In genomic region chr19:58911386-58911785, GRCm38 (mm10) we compare ENCODE assay signal across 9 mouse cellular contexts. TPM values are rescaled to one million over a fixed set of nuclear protein-coding genes. Genes with fewer than 3 reads are reported as not detected.
A peak's percentile ranks its signal among the peaks of the same experiment; 100 is the strongest.
DNase-seq lines count a peak whose midpoint lies in the region; ATAC-seq and TF ChIP-seq lines count a peak whose summit lies in the region.
"Had no signal": no experiment of that assay in that cellular context is flagged by ENCODE, and none has a peak within 500 bp of the region (broad histone marks: within the 10 kb centered on the region; RNA-seq: fewer than 3 reads in every experiment).

No protein-coding gene starts in this region.

- peak overlapping the region; percentile 48; the same call in 1 of the 2 replicates for H3K9ac ChIP-seq in forebrain, embryonic 11.5 days (ENCODE audit: low read length)
- H3K9ac ChIP-seq in heart, postnatal 0 days (replicated peaks; ENCODE audit: low read depth, low read length): no peak overlapping the region
- H3K9ac ChIP-seq in liver, embryonic 15.5 days: no peak overlapping the region
- H3K9ac ChIP-seq in neural tube, embryonic 15.5 days (replicated peaks): peak overlapping the region; percentile 38; the same call in 1 of the 2 replicates

- peak; percentile 67 for ATAC-seq in CD4-positive, CD25-positive, alpha-beta regulatory T cell, adult 4 months
- ATAC-seq in forebrain, embryonic 11.5 days (replicated peaks; ENCODE audit: low FRiP score): peak; percentile 65; the same call in 1 of the 2 replicates
- ATAC-seq in heart, postnatal 0 days (ENCODE audit: insufficient read depth, low read depth): peak; percentile 41; the same call in 1 of the 2 replicates
- no peak for ATAC-seq in liver, embryonic 15.5 days (ENCODE audit: insufficient read depth)
- peak; percentile 70 for ATAC-seq in neural tube, embryonic 15.5 days (ENCODE audit: low FRiP score)

- 0 out of 2 replicates have a peak, but pooled peaks cover 3% of the 10 kb centered on the region for H3K4me1 ChIP-seq in forebrain, embryonic 11.5 days (replicated peaks; ENCODE audit: control insufficient read depth, insufficient read depth, low read length)
- no peaks in the 10 kb centered on the region for H3K4me1 ChIP-seq in heart, postnatal 0 days (ENCODE audit: control insufficient read depth, insufficient read depth)
- no peaks in the 10 kb centered on the region; the same call in 1 of the 2 replicates for H3K4me1 ChIP-seq in liver, embryonic 15.5 days (replicated peaks)
- peaks cover 9% of the 10 kb centered on the region; the same call in 1 of the 2 replicates for H3K4me1 ChIP-seq in neural tube, embryonic 15.5 days

- no peak overlapping the region for H3K27ac ChIP-seq in forebrain, embryonic 11.5 days (ENCODE audit: low read depth, low read length)
- no peak overlapping the region for H3K27ac ChIP-seq in heart, postnatal 0 days (ENCODE audit: low read depth)
- H3K27ac ChIP-seq in liver, embryonic 15.5 days (replicated peaks): no peak overlapping the region
- no peak overlapping the region for H3K27ac ChIP-seq in neural tube, embryonic 15.5 days (replicated peaks)
- H3K27ac ChIP-seq: macrophage had no signal

- DNase-seq in adrenal gland, postnatal 36 days: peak; percentile 69 to 78
- DNase-seq in forebrain, embryonic 11.5 days (ENCODE audit: low spot score): peak; percentile 89
- peak; percentile 61 for DNase-seq in heart, postnatal 0 days (ENCODE audit: low spot score)
- DNase-seq in kidney, postnatal 25 days: peak; percentile 68 to 79
- peak; percentile 69 for DNase-seq in thymus, postnatal 25 days

- no peaks in the 10 kb centered on the region for H3K9me3 ChIP-seq in forebrain, embryonic 11.5 days (ENCODE audit: control insufficient read depth, low read length)
- H3K9me3 ChIP-seq in heart, postnatal 0 days (replicated peaks; ENCODE audit: control insufficient read depth, low read length): no peaks in the 10 kb centered on the region
- no peaks in the 10 kb centered on the region for H3K9me3 ChIP-seq in liver, embryonic 15.5 days (replicated peaks)
- H3K9me3 ChIP-seq in neural tube, embryonic 15.5 days (replicated peaks): no peaks in the 10 kb centered on the region

- H3K27me3 ChIP-seq in forebrain, embryonic 11.5 days (ENCODE audit: control insufficient read depth, insufficient read depth, low read length): peaks cover 11% of the 10 kb centered on the region
- H3K27me3 ChIP-seq in heart, postnatal 0 days (ENCODE audit: control insufficient read depth, insufficient read depth, low read length): no peaks in the 10 kb centered on the region
- no peaks in the 10 kb centered on the region for H3K27me3 ChIP-seq in liver, embryonic 15.5 days
- peaks cover 14% of the 10 kb centered on the region for H3K27me3 ChIP-seq in neural tube, embryonic 15.5 days (replicated peaks)

- WGBS in forebrain, embryonic 11.5 days: 10% methylated on average over 9 of the region's 9 CpGs
- 11% methylated on average over 9 of the region's 9 CpGs for WGBS in heart, postnatal 0 days
- 8% methylated on average over 9 of the region's 9 CpGs for WGBS in liver, embryonic 15.5 days (ENCODE audit: insufficient replicate concordance)
- 12% methylated on average over 9 of the region's 9 CpGs for WGBS in neural tube, embryonic 15.5 days

- no peaks in the 10 kb centered on the region for H3K36me3 ChIP-seq in forebrain, embryonic 11.5 days (ENCODE audit: control insufficient read depth, insufficient read depth, low read length)
- H3K36me3 ChIP-seq in heart, postnatal 0 days (replicated peaks; ENCODE audit: control insufficient read depth, insufficient read depth, low read length): no peaks in the 10 kb centered on the region
- no peaks in the 10 kb centered on the region for H3K36me3 ChIP-seq in liver, embryonic 15.5 days (replicated peaks)
- no peaks in the 10 kb centered on the region for H3K36me3 ChIP-seq in neural tube, embryonic 15.5 days

- TF ChIP-seq CTCF in heart, postnatal 0 days (IDR thresholded peaks at IDR 0.05; ENCODE audit: low read depth): peak; percentile 71

- H3K4me3 ChIP-seq in forebrain, embryonic 11.5 days (ENCODE audit: low read depth, low read length): peak overlapping the region; percentile 28
- peak overlapping the region; percentile 37 for H3K4me3 ChIP-seq in heart, postnatal 0 days (ENCODE audit: low read depth, low read length)
- peak overlapping the region; percentile 22 for H3K4me3 ChIP-seq in liver, embryonic 15.5 days (replicated peaks)
- peak overlapping the region; percentile 38 for H3K4me3 ChIP-seq in neural tube, embryonic 15.5 days (replicated peaks)

- H3K4me2 ChIP-seq in forebrain, embryonic 11.5 days (ENCODE audit: low read depth, low read length, severe bottlenecking): peak overlapping the region; percentile 50
- H3K4me2 ChIP-seq in heart, postnatal 0 days (ENCODE audit: low read depth, low read length): peak overlapping the region; percentile 61
- H3K4me2 ChIP-seq in liver, embryonic 15.5 days: peak overlapping the region; percentile 48
- peak overlapping the region; percentile 59 for H3K4me2 ChIP-seq in neural tube, embryonic 15.5 days

- TF ChIP-seq EP300 in heart, postnatal 0 days (IDR thresholded peaks at IDR 0.05; ENCODE audit: low read depth): no peak

RNA-seq across cellular contexts. Expression of gene Eno4, which starts 31.8 kb away (rescaled TPM):
- polyA plus RNA-seq in CD4-positive, CD25-positive, alpha-beta regulatory T cell, adult 4 months (2017; shearing (Covaris generic)): not detected
- total RNA-seq in adrenal gland, postnatal 36 days (2021): under 1 TPM; 0.26 to 0.56 TPM
- polyA plus RNA-seq in forebrain, embryonic 11.5 days (2014; fragmentation: Nextera tagmentation; extraction: Ambion mirVana): 0.98 and 1.9 TPM in 2 replicates
- not detected in 2 replicates for total RNA-seq in heart, postnatal 0 days (2014; rRNA removed; ENCODE audit: low replicate concordance)
- polyA plus RNA-seq in heart, postnatal 0 days (2015; fragmentation: Nextera tagmentation; extraction: Ambion mirVana): 0.12 and 0.15 TPM in 2 replicates
- polyA plus RNA-seq in liver, embryonic 15.5 days (2015; fragmentation: Nextera tagmentation; extraction: Ambion mirVana): not detected in 2 replicates
- polyA plus RNA-seq in neural tube, embryonic 15.5 days (2015; fragmentation: Nextera tagmentation; extraction: Ambion mirVana): 1.3 and 1.8 TPM in 2 replicates
- polyA plus RNA-seq: macrophage had no signal

RNA-seq across cellular contexts. Expression of gene Hspa12a, which starts 32.1 kb away (rescaled TPM):
- 1 to 10 TPM in 1 of 2 experiments, under 1 TPM in 1; 0.98 to 2.1 TPM for polyA plus RNA-seq in CD4-positive, CD25-positive, alpha-beta regulatory T cell, adult 4 months (2017; shearing (Covaris generic))
- total RNA-seq in adrenal gland, postnatal 36 days (2021): 100 to 1,000 TPM in 1 of 2 experiments, 10 to 100 TPM in 1; 55.1 to 109 TPM
- 6.5 and 7.4 TPM in 2 replicates for polyA plus RNA-seq in forebrain, embryonic 11.5 days (2014; fragmentation: Nextera tagmentation; extraction: Ambion mirVana)
- 15.0 and 39.2 TPM in 2 replicates for total RNA-seq in heart, postnatal 0 days (2014; rRNA removed; ENCODE audit: low replicate concordance)
- polyA plus RNA-seq in heart, postnatal 0 days (2015; fragmentation: Nextera tagmentation; extraction: Ambion mirVana): 11.5 and 13.2 TPM in 2 replicates
- polyA plus RNA-seq in liver, embryonic 15.5 days (2015; fragmentation: Nextera tagmentation; extraction: Ambion mirVana): 0.33 and 0.39 TPM in 2 replicates
- 67.8 and 72.7 TPM in 2 replicates for polyA plus RNA-seq in neural tube, embryonic 15.5 days (2015; fragmentation: Nextera tagmentation; extraction: Ambion mirVana)
- polyA plus RNA-seq: macrophage had no signal

Comparison
In these comparisons a context has a peak if more than half of its experiments do, and no peak if none do; other contexts are left out.
1. H3K9ac ChIP-seq: peak in forebrain, embryonic 11.5 days (single experiment) and neural tube, embryonic 15.5 days (single experiment); none in heart, postnatal 0 days (single experiment) and liver, embryonic 15.5 days (single experiment).
2. Peak in every context shown above with its lines, with median percentiles within 50 percentile points of each other: DNase-seq, H3K4me2 ChIP-seq and H3K4me3 ChIP-seq.